Mouse (Mus musculus) heart, adult 2 months (tissue): ENCODE results near the gene Mylk2.

Source experiments
- CTCF ChIP-seq: fragments of 200-600 bp; IDR thresholded peaks from 2 replicates; pipeline ENCODE4 v1.8.1; 2022; ENCODE audit warnings: antibody characterized with exemption, mild to moderate bottlenecking, moderate library complexity
- POLR2A ChIP-seq: fragments of 200-500 bp; IDR thresholded peaks from 2 replicates; pipeline ENCODE4 v1.6.1; 2011; ENCODE audit warnings: mild to moderate bottlenecking, low read depth, low read length, control low read depth; ENCODE audit not compliant: insufficient read depth

- TF ChIP-seq POLR2A: no peak
- no peak for TF ChIP-seq CTCF
These were observed 11.2 kb downstream of the Mylk2 start for GRCm38 (mm10) chr2:152922376-152922775.
